Mouse (Mus musculus): ENCODE data around the gene Lipc. TPM values are rescaled to one million over a fixed set of nuclear protein-coding genes. Genes with fewer than 3 reads are reported as not detected.

Lipc gene
- polyA plus RNA-seq, 1 experiment from 2014 or later: 0.26 TPM

GRCm38 (mm10) chr9:70965422-70965821, 13.4 kb upstream of the Lipc start:
- Histone ChIP-seq H3K4me3 (ENCODE audit: inconsistent target) (no peak overlapping the region), H3K36me3 (ENCODE audit: inconsistent target) (no peaks in the 10 kb centered on the region)
- WGBS (ENCODE audit: missing documents): 96% methylated on average over 2 of the region's 2 CpGs

GRCm38 (mm10) chr9:70965011-70965410, 13.0 kb upstream of the Lipc start:
- no peaks in the 10 kb centered on the region for H3K79me2 ChIP-seq (ENCODE audit: inconsistent target)
- WGBS (ENCODE audit: missing documents): 100% methylated on average over 4 of the region's 4 CpGs
- H3K36me3 ChIP-seq (ENCODE audit: inconsistent target): no peaks in the 10 kb centered on the region
- no peak overlapping the region for H3K27ac ChIP-seq
- H3K4me3 ChIP-seq (ENCODE audit: inconsistent target): no peak overlapping the region

More at GRCm38 (mm10) chr9:70965422-70965821, 13.4 kb upstream of the Lipc start:
- no peaks in the 10 kb centered on the region for H3K79me2 ChIP-seq (ENCODE audit: inconsistent target)
- H3K27ac ChIP-seq: no peak overlapping the region

- H3K4me3 ChIP-seq (ENCODE audit: inconsistent target): no peak overlapping the region
- WGBS (ENCODE audit: missing documents): 85% methylated on average over 6 of the region's 7 CpGs
Observed at GRCm38 (mm10) chr9:70963461-70963891, 11.4 kb upstream of the Lipc start.

GRCm38 (mm10) chr9:70962781-70963455, 10.9 kb upstream of the Lipc start:
- no peak overlapping the region for H3K27ac ChIP-seq
- H3K36me3 ChIP-seq (ENCODE audit: inconsistent target): no peaks in the 10 kb centered on the region
- H3K79me2 ChIP-seq (ENCODE audit: inconsistent target): no peaks in the 10 kb centered on the region
- H3K4me3 ChIP-seq (ENCODE audit: inconsistent target): no peak overlapping the region
- 100% methylated on average over 1 of the region's 2 CpGs for WGBS (ENCODE audit: missing documents)

More at GRCm38 (mm10) chr9:70963461-70963891, 11.4 kb upstream of the Lipc start:
- Histone ChIP-seq H3K79me2 (ENCODE audit: inconsistent target) (no peaks in the 10 kb centered on the region), H3K36me3 (ENCODE audit: inconsistent target) (no peaks in the 10 kb centered on the region), H3K27ac (no peak overlapping the region)

- Histone ChIP-seq H3K79me2 (ENCODE audit: inconsistent target) (no peaks in the 10 kb centered on the region), H3K27ac (no peak overlapping the region), H3K36me3 (ENCODE audit: inconsistent target) (no peaks in the 10 kb centered on the region), H3K4me3 (ENCODE audit: inconsistent target) (no peak overlapping the region)
- WGBS (ENCODE audit: missing documents): 98% methylated on average over 5 of the region's 5 CpGs
Observed at GRCm38 (mm10) chr9:70960301-70960700, 8.3 kb upstream of the Lipc start.

GRCm38 (mm10) chr9:70959866-70960265, 7.8 kb upstream of the Lipc start:
- no peaks in the 10 kb centered on the region for H3K36me3 ChIP-seq (ENCODE audit: inconsistent target)
- 90% methylated on average over 5 of the region's 5 CpGs for whole genome bisulfite sequencing (ENCODE audit: missing documents)
- no peaks in the 10 kb centered on the region for H3K79me2 ChIP-seq (ENCODE audit: inconsistent target)
- H3K4me3 ChIP-seq (ENCODE audit: inconsistent target): no peak overlapping the region
- H3K27ac ChIP-seq: no peak overlapping the region

GRCm38 (mm10) chr9:70959447-70959846, 7.4 kb upstream of the Lipc start:
- H3K36me3 ChIP-seq (ENCODE audit: inconsistent target): no peaks in the 10 kb centered on the region
- 100% methylated on average over 3 of the region's 3 CpGs for WGBS (ENCODE audit: missing documents)

GRCm38 (mm10) chr9:70958381-70958780, 6.4 kb upstream of the Lipc start:
- no peak overlapping the region for H3K27ac ChIP-seq

More at GRCm38 (mm10) chr9:70959447-70959846, 7.4 kb upstream of the Lipc start:
- H3K79me2 ChIP-seq (ENCODE audit: inconsistent target): no peaks in the 10 kb centered on the region
- H3K4me3 ChIP-seq (ENCODE audit: inconsistent target): no peak overlapping the region
- H3K27ac ChIP-seq: no peak overlapping the region

GRCm38 (mm10) chr9:70957717-70958116, 5.7 kb upstream of the Lipc start:
- Histone ChIP-seq H3K4me3 (ENCODE audit: inconsistent target) (no peak overlapping the region), H3K36me3 (ENCODE audit: inconsistent target) (no peaks in the 10 kb centered on the region), H3K27ac (no peak overlapping the region), H3K79me2 (ENCODE audit: inconsistent target) (no peaks in the 10 kb centered on the region)
- 86% methylated on average over 3 of the region's 3 CpGs for WGBS (ENCODE audit: missing documents)

More at GRCm38 (mm10) chr9:70958381-70958780, 6.4 kb upstream of the Lipc start:
- Histone ChIP-seq H3K79me2 (ENCODE audit: inconsistent target) (no peaks in the 10 kb centered on the region), H3K4me3 (ENCODE audit: inconsistent target) (no peak overlapping the region), H3K36me3 (ENCODE audit: inconsistent target) (no peaks in the 10 kb centered on the region)
- WGBS (ENCODE audit: missing documents): 82% methylated on average over 5 of the region's 5 CpGs

GRCm38 (mm10) chr9:70954226-70954625, 2.2 kb upstream of the Lipc start:
- no peak overlapping the region for H3K27ac ChIP-seq
- H3K36me3 ChIP-seq (ENCODE audit: inconsistent target): no peaks in the 10 kb centered on the region
- 90% methylated on average over 3 of the region's 3 CpGs for WGBS (ENCODE audit: missing documents)
- no peaks in the 10 kb centered on the region for H3K79me2 ChIP-seq (ENCODE audit: inconsistent target)
- no peak overlapping the region for H3K4me3 ChIP-seq (ENCODE audit: inconsistent target)

GRCm38 (mm10) chr9:70949336-70949735, 2.7 kb downstream of the Lipc start:
- no peak overlapping the region for H3K4me3 ChIP-seq (ENCODE audit: inconsistent target)
- H3K27ac ChIP-seq: no peak overlapping the region
- H3K79me2 ChIP-seq (ENCODE audit: inconsistent target): no peaks in the 10 kb centered on the region
- H3K36me3 ChIP-seq (ENCODE audit: inconsistent target): no peaks in the 10 kb centered on the region
- WGBS (ENCODE audit: missing documents): 82% methylated on average over 8 of the region's 8 CpGs

- Histone ChIP-seq H3K27ac (no peak overlapping the region), H3K4me3 (ENCODE audit: inconsistent target) (no peak overlapping the region), H3K79me2 (ENCODE audit: inconsistent target) (no peaks in the 10 kb centered on the region), H3K36me3 (ENCODE audit: inconsistent target) (no peaks in the 10 kb centered on the region)
- 80% methylated on average over 5 of the region's 5 CpGs for WGBS (ENCODE audit: missing documents)
Observed at GRCm38 (mm10) chr9:70947312-70947711, 4.7 kb downstream of the Lipc start.

- WGBS (ENCODE audit: missing documents): 22% methylated on average over 9 of the region's 9 CpGs
- peak overlapping the region; percentile 65 for H3K27ac ChIP-seq
Observed at GRCm38 (mm10) chr9:70942686-70943333, 9.2 kb downstream of the Lipc start.

GRCm38 (mm10) chr9:70939752-70940501, 12.1 kb downstream of the Lipc start:
- no peaks in the 10 kb centered on the region for H3K36me3 ChIP-seq (ENCODE audit: inconsistent target)
- H3K79me2 ChIP-seq (ENCODE audit: inconsistent target): no peaks in the 10 kb centered on the region
- no peak overlapping the region for H3K27ac ChIP-seq
- H3K4me3 ChIP-seq (ENCODE audit: inconsistent target): no peak overlapping the region
- WGBS (ENCODE audit: missing documents): 90% methylated on average over 8 of the region's 8 CpGs

More at GRCm38 (mm10) chr9:70942686-70943333, 9.2 kb downstream of the Lipc start:
- Histone ChIP-seq H3K36me3 (ENCODE audit: inconsistent target) (no peaks in the 10 kb centered on the region), H3K4me3 (ENCODE audit: inconsistent target) (no peak overlapping the region), H3K79me2 (ENCODE audit: inconsistent target) (no peaks in the 10 kb centered on the region)

- Histone ChIP-seq H3K79me2 (ENCODE audit: inconsistent target) (no peaks in the 10 kb centered on the region), H3K36me3 (ENCODE audit: inconsistent target) (no peaks in the 10 kb centered on the region), H3K27ac (no peak overlapping the region), H3K4me3 (ENCODE audit: inconsistent target) (no peak overlapping the region)
- WGBS (ENCODE audit: missing documents): 81% methylated on average over 2 of the region's 2 CpGs
Observed at GRCm38 (mm10) chr9:70938850-70939249, 13.2 kb downstream of the Lipc start.
